Mouse (Mus musculus) CH12.LX (cell line): Measurements from ENCODE around the gene Hoxa7. TPM values are rescaled to one million over a fixed set of nuclear protein-coding genes. Genes with fewer than 3 reads are reported as not detected.

Source experiments
- DNase-seq: peaks from one replicate; pipeline ENCODE4 v3.0.0-alpha.2; 2013; ENCODE audit errors: extremely low read depth
- H3K27ac ChIP-seq: 2 replicates; pipeline ENCODE4 v1.5.1; 2012; ENCODE audit warnings: low read depth, mild to moderate bottlenecking, control low read depth, moderate library complexity; ENCODE audit not compliant: insufficient read depth
- H3K27me3 ChIP-seq: replicated peaks from 2 replicates; pipeline ENCODE3; 2012; ENCODE audit warnings: inconsistent platforms
- H3K36me3 ChIP-seq, 2 experiments: replicated peaks in 1 of 2; 2 replicates each; pipeline versions ENCODE3 to v1.6.1; 2012; ENCODE audit warnings: inconsistent platforms in 1 of 2, low read length in 1 of 2, mild to moderate bottlenecking in 1 of 2, mixed read lengths in 1 of 2, moderate library complexity in 1 of 2; ENCODE audit not compliant: control insufficient read depth in 1 of 2, insufficient read depth in 1 of 2
- H3K4me1 ChIP-seq, 2 experiments: 2 replicates each; pipeline ENCODE4 v1.6.1; 2012; ENCODE audit warnings: inconsistent platforms in 1 of 2, moderate library complexity in 1 of 2; ENCODE audit not compliant: insufficient read depth in 2 of 2, control insufficient read depth in 1 of 2
- H3K4me2 ChIP-seq: 2 replicates; pipeline ENCODE4 v1.6.1; 2012; ENCODE audit warnings: low read depth, mild to moderate bottlenecking, control low read depth; ENCODE audit not compliant: poor library complexity, insufficient read depth, severe bottlenecking
- H3K4me3 ChIP-seq, 3 experiments: fragments of 150-350 bp in 1 of 3; sonication (generic) in 1 of 3; replicated peaks in 1 of 3; 2 replicates each; pipeline versions ENCODE3 to v1.5.1; 2011 to 2012; ENCODE audit warnings: low read depth in 2 of 3, low read length in 2 of 3, mild to moderate bottlenecking in 2 of 3, moderate library complexity in 2 of 3, control low read depth in 1 of 3, improper control_type of control experiment in 1 of 3, inconsistent platforms in 1 of 3, mixed read lengths in 1 of 3; ENCODE audit not compliant: poor library complexity in 1 of 3
- H3K79me2 ChIP-seq: replicated peaks from 2 replicates; pipeline ENCODE4 v1.6.1; 2012; ENCODE audit warnings: mild to moderate bottlenecking, moderate library complexity; ENCODE audit not compliant: control insufficient read depth, poor library complexity, insufficient read depth, severe bottlenecking; ENCODE audit errors: extremely low read depth
- H3K9ac ChIP-seq: 2 replicates; pipeline ENCODE4 v1.6.1; 2012; ENCODE audit warnings: low read depth, mild to moderate bottlenecking, control low read depth, moderate library complexity; ENCODE audit not compliant: insufficient read depth
- H3K9me3 ChIP-seq: replicated peaks from 2 replicates; pipeline ENCODE3; 2012; ENCODE audit warnings: low read length, inconsistent platforms, mixed read lengths
- CHD2 ChIP-seq: IDR thresholded peaks from 2 replicates; pipeline ENCODE4 v1.6.1; 2011; ENCODE audit warnings: low read length, improper control_type of control experiment
- E2F4 ChIP-seq: IDR thresholded peaks from 2 replicates; pipeline ENCODE4 v1.6.1; 2011; ENCODE audit warnings: low read depth, low read length, improper control_type of control experiment; ENCODE audit not compliant: insufficient replicate concordance
- GABPA ChIP-seq: IDR thresholded peaks from 2 replicates; pipeline ENCODE4 v1.6.1; 2012; ENCODE audit warnings: low read depth, low read length, improper control_type of control experiment, inconsistent platforms; ENCODE audit not compliant: insufficient replicate concordance
- JUN ChIP-seq: IDR thresholded peaks from 2 replicates; pipeline ENCODE4 v1.6.1; 2011; ENCODE audit warnings: low read depth, mild to moderate bottlenecking, low read length, improper control_type of control experiment, moderate library complexity; ENCODE audit not compliant: insufficient read depth
- JUND ChIP-seq: conservative IDR thresholded peaks from 2 replicates; pipeline ENCODE4 v1.6.1; 2011; ENCODE audit warnings: low read depth, low read length, improper control_type of control experiment
- KAT2A ChIP-seq: IDR thresholded peaks from 2 replicates; pipeline ENCODE4 v1.6.1; 2012; ENCODE audit warnings: low read length, improper control_type of control experiment, inconsistent platforms; ENCODE audit not compliant: insufficient replicate concordance
- MAFK ChIP-seq: IDR thresholded peaks from 2 replicates; pipeline ENCODE4 v1.6.1; 2011; ENCODE audit warnings: low read length, improper control_type of control experiment; ENCODE audit not compliant: insufficient replicate concordance
- MAZ ChIP-seq: IDR thresholded peaks from 2 replicates; pipeline ENCODE4 v1.6.1; 2012; ENCODE audit warnings: low read depth, mild to moderate bottlenecking, inconsistent platforms, low read length, improper control_type of control experiment, moderate library complexity
- NELFE ChIP-seq: IDR thresholded peaks from 2 replicates; pipeline ENCODE4 v1.6.1; 2011; ENCODE audit warnings: low read depth, low read length, improper control_type of control experiment
- PAX5 ChIP-seq: IDR thresholded peaks from 2 replicates; pipeline ENCODE4 v1.6.1; 2012; ENCODE audit warnings: low read length, inconsistent platforms, mixed read lengths
- POLR2AphosphoS2 ChIP-seq: IDR thresholded peaks from 2 replicates; pipeline ENCODE4 v1.6.1; 2011; ENCODE audit warnings: low read depth, low read length, improper control_type of control experiment
- RAD21 ChIP-seq: IDR thresholded peaks from 2 replicates; pipeline ENCODE4 v1.6.1; 2011; ENCODE audit warnings: low read depth, mild to moderate bottlenecking, low read length, improper control_type of control experiment, moderate library complexity
- RCOR1 ChIP-seq: conservative IDR thresholded peaks from 2 replicates; pipeline ENCODE4 v1.6.1; 2012; ENCODE audit warnings: low read depth, mild to moderate bottlenecking, inconsistent platforms, low read length, improper control_type of control experiment
- TBP ChIP-seq: conservative IDR thresholded peaks from 2 replicates; pipeline ENCODE4 v1.6.1; 2011; ENCODE audit warnings: low read depth, low read length, improper control_type of control experiment
- TCF12 ChIP-seq: IDR thresholded peaks from 2 replicates; pipeline ENCODE4 v1.6.1; 2014; ENCODE audit warnings: low read depth, mild to moderate bottlenecking, inconsistent platforms, low read length, improper control_type of control experiment
- UBTF ChIP-seq: IDR thresholded peaks from 2 replicates; pipeline ENCODE4 v1.6.1; 2012; ENCODE audit warnings: low read depth, mild to moderate bottlenecking, inconsistent platforms, low read length, improper control_type of control experiment, moderate library complexity
- ZMIZ1 ChIP-seq: IDR thresholded peaks from 2 replicates; pipeline ENCODE4 v1.6.1; 2012; ENCODE audit warnings: low read depth, mild to moderate bottlenecking, inconsistent platforms, low read length, improper control_type of control experiment
- dilution Hi-C: fragments of 300-500 bp; cut with MboI; formaldehyde crosslinking; loops from 2 replicates; pipeline ENCODE4 v1.14.3; 2020; ENCODE audit warnings: low sequenced_read_pairs; ENCODE audit not compliant: extremely low pct_unique_long_range_greater_than_20kb, extremely low pct_ligation_motif_present
- in situ Hi-C: fragments of 300-500 bp; cut with MboI; formaldehyde crosslinking; loops from 3 replicates; pipeline ENCODE4 v1.14.3; 2019; ENCODE audit warnings: low sequenced_read_pairs, low pct_ligation_motif_present, low pct_unique_long_range_greater_than_20kb, mixed read lengths
- polyA plus RNA-seq: library from polyadenylated mRNA; unstranded; fragments of >175 nt; gene quantifications from 2 replicates; pipeline ENCODE4 v1.2.1, GENCODE M21; 2012; ENCODE audit warnings: low read depth; ENCODE audit not compliant: insufficient read length
- total RNA-seq, 2 experiments: library from RNA; depleted of rRNA; stranded (reverse); fragments of 300-350 nt in 1 of 2; fragments of >200 nt in 1 of 2; gene quantifications; 2 replicates each; pipeline ENCODE4 v1.2.3; 2012 to 2014

Gene Hoxa7
- total and polyA plus RNA-seq, 3 experiments = 1.0 to 1.4 (median 1.1) TPM

DNA sequence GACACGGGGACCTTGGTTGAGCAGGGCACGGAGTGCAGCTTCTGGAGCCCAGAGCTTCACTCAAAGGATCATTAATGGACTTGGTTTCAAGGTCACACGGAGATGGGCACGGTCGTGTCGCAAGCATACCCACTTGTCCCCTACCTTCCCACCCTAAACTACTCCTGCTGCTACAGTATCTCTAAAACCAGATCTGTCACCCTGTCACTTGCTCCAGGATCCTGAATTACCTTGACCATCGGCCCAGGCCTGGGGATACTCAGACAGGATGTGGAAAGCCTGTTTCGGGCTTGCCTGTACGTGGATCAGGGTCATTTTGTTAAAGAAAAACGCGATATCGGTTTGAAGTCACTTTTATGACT lies 12.0 kb downstream of the Hoxa7 start:
- Histone ChIP-seq H3K9me3 (peaks cover 41% of the 10 kb centered on the region), H3K4me2 (no peak overlapping the region), H3K79me2 (no peaks in the 10 kb centered on the region), H3K4me3 (no peak overlapping the region), H3K27me3 (peaks cover 2% of the 10 kb centered on the region), H3K36me3 (peaks cover 17 to 32% of the 10 kb centered on the region in 2 experiments), H3K9ac (no peak overlapping the region), H3K27ac (no peak overlapping the region), H3K4me1 (peaks cover 4 to 17% of the 10 kb centered on the region in 2 experiments; a peak in 2 of 4 replicates)
- DNase-seq = no peak
- dilution Hi-C loops (no loop called here), in situ Hi-C loops (loop anchor here (10.0 to 25.0 kb wide), 2 partner anchors 197 to 345 kb away; partner anchors contain the start of gene Skap2)
- TF ChIP-seq MAFK = no peak
- no peak for TF ChIP-seq NELFE
- no peak for TF ChIP-seq PAX5
- TF ChIP-seq POLR2AphosphoS2 = no peak
- TF ChIP-seq JUND = no peak
- TF ChIP-seq MAZ = no peak
- no peak for TF ChIP-seq TCF12
- TF ChIP-seq TBP = no peak

DNA sequence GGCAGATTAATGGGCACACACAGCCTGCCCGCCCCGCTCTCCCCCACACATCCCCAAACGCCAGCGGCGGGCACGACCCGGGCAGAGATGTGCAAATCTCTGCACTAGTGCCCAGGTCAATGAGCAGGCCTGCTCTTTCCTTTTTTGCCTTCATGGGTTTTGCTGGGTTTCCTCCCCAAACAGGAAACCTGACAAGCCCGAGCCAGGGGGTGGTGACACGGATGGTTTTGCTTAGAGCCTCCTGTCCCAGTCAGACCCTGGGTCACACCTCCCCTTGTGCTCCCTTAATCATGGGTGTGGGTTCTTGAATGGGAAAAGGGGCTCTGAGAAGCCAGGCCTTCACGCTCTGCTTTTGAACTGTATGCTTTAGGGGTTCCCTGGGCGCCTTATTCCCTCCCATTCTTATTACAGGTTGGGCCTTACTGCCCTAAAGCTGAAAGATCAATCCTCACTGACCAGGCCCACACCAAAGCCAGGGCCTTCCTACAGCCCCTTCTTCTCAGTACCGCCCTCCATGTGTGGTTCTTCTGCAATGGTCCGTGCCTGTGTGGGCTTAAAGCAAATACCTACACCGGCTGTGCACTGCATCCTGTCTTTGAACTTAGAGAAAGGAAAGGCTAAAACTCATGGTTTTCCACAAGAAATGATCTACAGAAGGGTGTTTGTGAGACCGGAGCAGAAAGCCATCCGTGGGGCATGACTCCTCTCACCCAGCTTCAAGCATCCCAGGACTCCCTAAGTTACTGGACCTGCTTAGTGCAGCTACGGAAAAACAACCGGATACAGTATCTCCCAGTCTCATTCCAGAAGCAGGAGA lies 12.6 kb downstream of the Hoxa7 start:
- DNase-seq = no peak
- Histone ChIP-seq H3K4me1 (peaks cover 4 to 17% of the 10 kb centered on the region in 2 experiments; a peak in 2 of 4 replicates), H3K36me3 (peaks cover 22 to 37% of the 10 kb centered on the region in 2 experiments), H3K27me3 (peaks cover 2% of the 10 kb centered on the region), H3K27ac (no peak overlapping the region), H3K9me3 (peaks cover 46% of the 10 kb centered on the region), H3K4me2 (no peak overlapping the region), H3K4me3 (no peak overlapping the region), H3K79me2 (no peaks in the 10 kb centered on the region), H3K9ac (no peak overlapping the region)
- dilution Hi-C loops = no loop called here
- in situ Hi-C loops = loop anchor here (25.0 kb wide), 1 partner anchor 197 kb away; the partner anchor contains the start of gene Skap2
- TF ChIP-seq RAD21 (no peak), UBTF (no peak), TBP (no peak), GABPA (no peak), CHD2 (no peak), KAT2A (no peak), RCOR1 (no peak), JUN (no peak), E2F4 (no peak), ZMIZ1 (no peak), POLR2AphosphoS2 (no peak)
